Mouse (Mus musculus) ovary, postnatal 10 days (tissue): ENCODE results near the gene Coq6.
A peak's percentile ranks its signal among the peaks of the same experiment; 100 is the strongest.

Source experiments
- DNase-seq: peaks from one replicate; pipeline ENCODE4 v3.0.0; 2022; ENCODE audit warnings: low spot score

Gene Coq6

GRCm38 (mm10) chr12:84396947-84397679 is 35.7 kb downstream of the Coq6 start:
- no peak for DNase-seq

GRCm38 (mm10) chr12:84397685-84398084 is 36.2 kb downstream of the Coq6 start:
- no peak for DNase-seq

GRCm38 (mm10) chr12:84398629-84399028 is 37.2 kb downstream of the Coq6 start:
- DNase-seq: no peak

- no peak for DNase-seq
These were observed 37.7 kb downstream of the Coq6 start for GRCm38 (mm10) chr12:84399135-84399534.

- no peak for DNase-seq
These were observed 38.2 kb downstream of the Coq6 start for GRCm38 (mm10) chr12:84399663-84400062.

- no peak for DNase-seq
These were observed 38.6 kb downstream of the Coq6 start for GRCm38 (mm10) chr12:84400068-84400467.

- no peak for DNase-seq
These were observed 39.2 kb downstream of the Coq6 start for GRCm38 (mm10) chr12:84400653-84401052.

- DNase-seq: no peak
These were observed 41.5 kb downstream of the Coq6 start for GRCm38 (mm10) chr12:84402923-84403322.

- no peak for DNase-seq
These were observed 43.1 kb downstream of the Coq6 start for GRCm38 (mm10) chr12:84404541-84404940.

GRCm38 (mm10) chr12:84407259-84407658 is 45.8 kb downstream of the Coq6 start:
- DNase-seq: no peak

- no peak for DNase-seq
These were observed 46.7 kb downstream of the Coq6 start for GRCm38 (mm10) chr12:84407874-84408818.

GRCm38 (mm10) chr12:84408819-84409507 is 47.5 kb downstream of the Coq6 start, which contains the start of the genes Entpd5 and Bbof1:
Entpd5 (minus strand) TSS chr12:84409029.
Bbof1 (plus strand) TSS chr12:84409071.
- DNase-seq: peak; percentile 84

GRCm38 (mm10) chr12:84416834-84417604 is 55.6 kb downstream of the Coq6 start, which contains the start of gene Rnf113a2:
Rnf113a2 (plus strand) TSS chr12:84417196.
- peak; percentile 57 for DNase-seq

GRCm38 (mm10) chr12:84417605-84417922 is 56.1 kb downstream of the Coq6 start:
- no peak for DNase-seq
